Mouse (Mus musculus) adrenal gland, postnatal 25 days (tissue): ENCODE data around the gene Gnai2. TPM values are rescaled to one million over a fixed set of nuclear protein-coding genes. Genes with fewer than 3 reads are reported as not detected.
"Not testable (repeated sequence)": the region's sequence is repeated elsewhere in the genome, so short reads cannot be mapped to it uniquely, and the experiment has no call there.

ENCODE experiments used
- DNase-seq: peaks from one replicate; pipeline ENCODE4 v3.0.0; 2021; ENCODE audit warnings: mixed read lengths
- total RNA-seq: library from RNA; stranded (reverse); gene quantifications from 2 replicates; pipeline ENCODE4 v1.2.3, GENCODE M21; 2021

Gnai2 gene
- total RNA-seq, 1 experiment from 2014 or later: 238 TPM

- peak; percentile 55 for DNase-seq
These were observed 67.4 kb downstream of the Gnai2 start, which contains the start of gene Hyal2 for GRCm38 (mm10) chr9:107567702-107568319. TSS of gene Hyal2 (plus strand) at chr9:107567945.

GRCm38 (mm10) chr9:107566855-107567254, 68.3 kb downstream of the Gnai2 start:
- DNase-seq: no peak

GRCm38 (mm10) chr9:107566041-107566709, 69.0 kb downstream of the Gnai2 start:
- peak; percentile 86 for DNase-seq

- DNase-seq: not testable (repeated sequence)
These were observed 69.6 kb downstream of the Gnai2 start for GRCm38 (mm10) chr9:107565556-107565955.

Other genes with a start within 250 kb of the Gnai2 start
- 5.6 and 6.9 TPM in 2 replicates for gene Cacna2d2, start 235.8 kb downstream of the Gnai2 start, total RNA-seq
- gene Tmem115, start 101.4 kb downstream of the Gnai2 start, total RNA-seq: 44.5 and 47.6 TPM in 2 replicates
- gene Cyb561d2, start 93.2 kb downstream of the Gnai2 start, total RNA-seq: 20.0 and 27.3 TPM in 2 replicates
- 24.9 and 27.3 TPM in 2 replicates for gene Nprl2, start 93.1 kb downstream of the Gnai2 start, total RNA-seq
- gene Zmynd10, start 88.1 kb downstream of the Gnai2 start, total RNA-seq: 0.39 and 0.67 TPM in 2 replicates
- gene Rassf1, start 83.8 kb downstream of the Gnai2 start, total RNA-seq: 24.7 and 26.6 TPM in 2 replicates
- gene Tusc2, start 72.1 kb downstream of the Gnai2 start, total RNA-seq: 48.2 and 48.4 TPM in 2 replicates
- 31.1 and 36.1 TPM in 2 replicates for gene Hyal2, start 67.4 kb downstream of the Gnai2 start, total RNA-seq
- 10.9 and 11.6 TPM in 2 replicates for gene Hyal1, start 58.4 kb downstream of the Gnai2 start, total RNA-seq
- 21.2 and 21.4 TPM in 2 replicates for gene Naa80, start 56.5 kb downstream of the Gnai2 start, total RNA-seq
- gene Hyal3, start 54.5 kb downstream of the Gnai2 start, total RNA-seq: 2.0 and 2.8 TPM in 2 replicates
- 47.0 and 54.5 TPM in 2 replicates for gene Ifrd2, start 47.7 kb downstream of the Gnai2 start, total RNA-seq
- 5.1 and 8.4 TPM in 2 replicates for gene Sema3b, start 26.1 kb downstream of the Gnai2 start, total RNA-seq
- gene Slc38a3, start 34.2 kb upstream of the Gnai2 start, total RNA-seq: 0.39 and 8.5 TPM in 2 replicates
- not detected in 2 replicates for gene Gnat1, start 44.3 kb upstream of the Gnai2 start, total RNA-seq
- gene Sema3f, start 75.1 kb upstream of the Gnai2 start, total RNA-seq: 23.1 and 23.6 TPM in 2 replicates
- gene Rbm5, start 135.6 kb upstream of the Gnai2 start, total RNA-seq: 135 and 149 TPM in 2 replicates
- 71.3 and 72.9 TPM in 2 replicates for gene Rbm6, start 237.9 kb upstream of the Gnai2 start, total RNA-seq